Mouse (Mus musculus): ENCODE measurements around the gene Gm4027. TPM values are rescaled to one million over a fixed set of nuclear protein-coding genes. Genes with fewer than 3 reads are reported as not detected.

Gene Gm4027
- total RNA-seq (2023; ENCODE audit: inconsistent age): not detected in 4 replicates

GRCm38 (mm10) chr12:87618569-87618968, at the start of gene Gm4027:
Gene Gm4027, plus strand, starts transcription at chr12:87618869.

DNA sequence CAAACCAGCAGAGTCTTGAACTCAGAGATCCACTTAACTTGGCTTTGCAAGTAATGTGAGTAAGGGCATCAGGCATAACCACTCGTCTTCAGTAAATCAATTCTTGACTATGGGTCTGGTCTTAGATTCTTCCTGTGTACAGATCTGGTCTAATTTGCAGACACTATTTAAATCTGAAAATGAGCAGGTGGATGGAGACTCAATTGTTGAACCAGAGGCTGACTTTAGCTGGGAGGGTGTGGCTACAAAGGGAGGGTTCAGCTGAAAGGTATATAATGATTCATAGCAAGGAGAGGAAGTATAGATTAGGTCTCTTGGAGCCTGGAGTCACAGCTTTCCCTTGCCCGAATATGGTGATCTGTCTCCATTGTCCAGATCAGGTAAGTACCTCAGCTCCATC, 16.3 kb upstream of the Gm4027 start, which contains the start of gene Oog1:
TSS of gene Oog1 (plus strand) at position 301 of the 400 bp plus-strand sequence.

GRCm38 (mm10) chr12:87644520-87644919, 25.9 kb downstream of the Gm4027 start, which contains the start of gene Gm16381:
Gene Gm16381, minus strand, starts transcription at chr12:87644620.

Other genes starting within 250 kb of the Gm4027 start
- 83.0 to 93.8 TPM (median 86.3 TPM) in 4 replicates for gene Sptlc2, start 230.5 kb upstream of the Gm4027 start, total RNA-seq (2023; ENCODE audit: inconsistent age)
- gene Slirp, start 175.0 kb upstream of the Gm4027 start, total RNA-seq (2023; ENCODE audit: inconsistent age): 29.0 to 45.0 TPM (median 38.7 TPM) in 4 replicates
- 85.2 to 90.1 TPM (median 87.2 TPM) in 4 replicates for gene Alkbh1, start 174.9 kb upstream of the Gm4027 start, total RNA-seq (2023; ENCODE audit: inconsistent age)
- gene Snw1, start 146.6 kb upstream of the Gm4027 start, total RNA-seq (2023; ENCODE audit: inconsistent age): 87.6 to 94.7 TPM (median 89.7 TPM) in 4 replicates
- gene Gm5788, start 124.1 kb upstream of the Gm4027 start, total RNA-seq (2023; ENCODE audit: inconsistent age): not detected in 4 replicates
- not detected in 4 replicates for gene Gm8300, start 104.6 kb upstream of the Gm4027 start, total RNA-seq (2023; ENCODE audit: inconsistent age)
- gene Oog1, start 16.2 kb upstream of the Gm4027 start, total RNA-seq (2023; ENCODE audit: inconsistent age): not detected in 4 replicates
- gene Gm16381, start 25.8 kb downstream of the Gm4027 start, total RNA-seq (2023; ENCODE audit: inconsistent age): not detected in 4 replicates
- not detected in 4 replicates for gene Gm21319, start 156.9 kb downstream of the Gm4027 start, total RNA-seq (2023; ENCODE audit: inconsistent age)
- not detected in 4 replicates for gene Gm21936, start 176.6 kb downstream of the Gm4027 start, total RNA-seq (2023; ENCODE audit: inconsistent age)
- not detected in 4 replicates for gene BB287469, start 197.7 kb downstream of the Gm4027 start, total RNA-seq (2023; ENCODE audit: inconsistent age)
- not detected in 4 replicates for gene Gm2001, start 223.5 kb downstream of the Gm4027 start, total RNA-seq (2023; ENCODE audit: inconsistent age)